Mouse (Mus musculus): Measurements from ENCODE around the gene Psg26. TPM values are rescaled to one million over a fixed set of nuclear protein-coding genes. Genes with fewer than 3 reads are reported as not detected.

Gene Psg26
- polyA plus RNA-seq, 1 experiment from 2014 or later, result not detected

Other genes with a start within 250 kb of the Psg26 start
- not detected in 2 replicates for gene Mill1, start 238.8 kb downstream of the Psg26 start, polyA plus RNA-seq (2014; fragmentation: Nextera tagmentation; extraction: Ambion mirVana)
- not detected in 2 replicates for gene Psg18, start 129.2 kb downstream of the Psg26 start, polyA plus RNA-seq (2014; fragmentation: Nextera tagmentation; extraction: Ambion mirVana)
- not detected in 2 replicates for gene Psg28, start 52.1 kb downstream of the Psg26 start, polyA plus RNA-seq (2014; fragmentation: Nextera tagmentation; extraction: Ambion mirVana)
- gene Psg25, start 48.1 kb upstream of the Psg26 start, polyA plus RNA-seq (2014; fragmentation: Nextera tagmentation; extraction: Ambion mirVana), result 0.10 and 0.11 TPM in 2 replicates
- not detected in 2 replicates for gene Psg27, start 83.1 kb upstream of the Psg26 start, polyA plus RNA-seq (2014; fragmentation: Nextera tagmentation; extraction: Ambion mirVana)
- gene Psg23, start 132.3 kb upstream of the Psg26 start, polyA plus RNA-seq (2014; fragmentation: Nextera tagmentation; extraction: Ambion mirVana), result not detected in 2 replicates
- not detected in 2 replicates for gene Psg21, start 172.5 kb upstream of the Psg26 start, polyA plus RNA-seq (2014; fragmentation: Nextera tagmentation; extraction: Ambion mirVana)
- not detected in 2 replicates for gene Psg20, start 202.0 kb upstream of the Psg26 start, polyA plus RNA-seq (2014; fragmentation: Nextera tagmentation; extraction: Ambion mirVana)
- not detected in 2 replicates for gene Psg22, start 233.9 kb upstream of the Psg26 start, polyA plus RNA-seq (2014; fragmentation: Nextera tagmentation; extraction: Ambion mirVana)

All from heart, embryonic 11.5 days (tissue).